Mouse (Mus musculus) stomach, postnatal 0 days (tissue): ENCODE measurements around the gene Zglp1. TPM values are rescaled to one million over a fixed set of nuclear protein-coding genes. Genes with fewer than 3 reads are reported as not detected.

Experiments
- ATAC-seq: fragments of 200-750 bp; cut with Nextera tagmentation; 2 replicates; pipeline ENCODE4 v1.8.0; 2017; ENCODE audit not compliant: low FRiP score, low TSS enrichment
- DNase-seq: peaks from one replicate; pipeline ENCODE4 v3.0.0-alpha.2; 2016; ENCODE audit warnings: low spot score
- H3K27ac ChIP-seq: fragments of 300-500 bp; sonication (generic); replicated peaks from 2 replicates; pipeline ENCODE4 v1.5.1; 2014; ENCODE audit warnings: mild to moderate bottlenecking, control low read depth
- H3K27me3 ChIP-seq: fragments of 300-500 bp; sonication (generic); 2 replicates; pipeline ENCODE4 v1.6.1; 2014; ENCODE audit warnings: low read length; ENCODE audit not compliant: control insufficient read depth, insufficient read depth
- H3K36me3 ChIP-seq: fragments of 300-500 bp; sonication (generic); 2 replicates; pipeline ENCODE4 v1.6.1; 2014; ENCODE audit warnings: low read length, mixed read lengths; ENCODE audit not compliant: control insufficient read depth, insufficient read depth
- H3K4me1 ChIP-seq: fragments of 300-500 bp; sonication (generic); replicated peaks from 2 replicates; pipeline ENCODE4 v1.6.1; 2014; ENCODE audit warnings: antibody characterized with exemption; ENCODE audit not compliant: control insufficient read depth, insufficient read depth
- H3K4me2 ChIP-seq: fragments of 300-500 bp; sonication (generic); replicated peaks from 2 replicates; pipeline ENCODE4 v1.6.1; 2014; ENCODE audit warnings: low read depth, mild to moderate bottlenecking, control low read depth, moderate library complexity
- H3K4me3 ChIP-seq: fragments of 300-500 bp; sonication (generic); 2 replicates; pipeline ENCODE4 v1.5.1; 2014; ENCODE audit warnings: low read depth, low read length, control low read depth
- H3K9ac ChIP-seq: fragments of 300-500 bp; sonication (generic); 2 replicates; pipeline ENCODE4 v1.6.1; 2014; ENCODE audit warnings: mild to moderate bottlenecking, low read length, control low read depth, mixed read lengths
- H3K9me3 ChIP-seq: fragments of 300-500 bp; sonication (generic); 2 replicates; pipeline ENCODE4 v1.6.1; 2016; ENCODE audit warnings: low read length; ENCODE audit not compliant: control insufficient read depth
- CTCF ChIP-seq: IDR thresholded peaks from 2 replicates; pipeline ENCODE4 v1.5.1; 2016; ENCODE audit warnings: antibody characterized with exemption, low read depth, mild to moderate bottlenecking, moderate library complexity
- EP300 ChIP-seq: optimal IDR thresholded peaks from 2 replicates; pipeline ENCODE3; 2016; ENCODE audit warnings: antibody characterized with exemption
- WGBS: fragments of 180-500 bp; shearing (Covaris S2); extraction: QIAGEN DNeasy Blood & Tissue Kit; methylation state at CpG from one replicate; pipeline ENCODE4 v1.1.7; 2014; 5-methylcytosine and 5-hydroxymethylcytosine counted together
- polyA plus RNA-seq: library from polyadenylated mRNA; unstranded; fragments of >200 nt; fragmentation: Nextera tagmentation; extraction: Ambion mirVana; gene quantifications from 2 replicates; pipeline ENCODE4 v1.2.1, GENCODE M21; 2015

Gene Zglp1
- polyA plus RNA-seq, 1 experiment from 2014 or later = not detected

DNA sequence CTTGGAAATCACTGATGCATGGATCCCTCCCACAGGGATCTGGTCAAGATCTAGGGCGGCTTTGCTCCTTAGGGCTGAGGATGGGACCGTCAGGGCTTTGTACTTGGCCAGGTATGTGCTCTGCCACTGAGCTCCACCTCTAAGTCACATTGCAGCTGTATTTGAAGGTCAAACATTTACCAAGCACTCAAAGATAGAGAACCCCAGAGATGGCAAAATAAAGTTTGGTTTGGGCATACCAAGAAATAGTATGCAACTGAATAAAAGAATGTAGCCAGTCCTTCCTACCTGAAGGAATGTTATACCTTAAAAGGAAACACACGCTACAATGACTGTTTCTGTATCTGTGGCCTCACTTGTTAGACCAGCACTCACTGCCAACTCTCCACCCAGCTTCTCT, 45.5 kb downstream of the Zglp1 start:
- 80% methylated on average over 3 of the region's 3 CpGs for WGBS
- ATAC-seq = no peak
- no peak overlapping the region for H3K9ac ChIP-seq

DNA sequence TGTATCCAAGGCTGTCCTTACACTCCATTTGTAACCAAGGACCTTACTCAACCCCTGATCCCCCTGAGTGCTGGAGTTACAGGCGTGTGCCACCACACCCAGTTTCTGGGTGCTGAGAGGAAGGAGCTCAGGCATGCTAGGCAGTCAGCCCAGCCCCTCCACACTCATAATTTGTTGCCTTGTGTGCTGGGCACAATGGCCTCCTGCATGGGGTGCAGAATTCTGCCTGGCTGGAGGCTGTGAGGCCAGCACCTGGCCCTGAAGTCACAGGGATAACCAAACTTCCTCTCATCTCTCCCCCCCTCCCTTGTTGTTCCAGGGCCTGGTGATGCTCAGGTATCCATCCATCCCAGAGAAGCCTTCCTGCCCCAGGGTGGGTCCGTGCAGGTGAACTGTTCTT, 48.3 kb downstream of the Zglp1 start:
- H3K9ac ChIP-seq = no peak overlapping the region
- H3K4me1 ChIP-seq = no peaks in the 10 kb centered on the region
- H3K27ac ChIP-seq = no peak overlapping the region
- WGBS = 60% methylated on average over 2 of the region's 2 CpGs
- DNase-seq (no peak), ATAC-seq (no peak)
- no peaks in the 10 kb centered on the region for H3K27me3 ChIP-seq
- no peak overlapping the region for H3K4me2 ChIP-seq
- H3K9me3 ChIP-seq = no peaks in the 10 kb centered on the region
- TF ChIP-seq CTCF (no peak), EP300 (no peak)
- H3K4me3 ChIP-seq = no peak overlapping the region
- H3K36me3 ChIP-seq = no peaks in the 10 kb centered on the region

More for the DNA sequence above, 45.5 kb downstream of the Zglp1 start:
- Histone ChIP-seq H3K36me3 (no peaks in the 10 kb centered on the region), H3K27me3 (no peaks in the 10 kb centered on the region), H3K27ac (no peak overlapping the region), H3K9me3 (no peaks in the 10 kb centered on the region), H3K4me1 (no peaks in the 10 kb centered on the region), H3K4me2 (no peak overlapping the region), H3K4me3 (no peak overlapping the region)
- DNase-seq = no peak
- TF ChIP-seq EP300 = no peak
- TF ChIP-seq CTCF = no peak

DNA sequence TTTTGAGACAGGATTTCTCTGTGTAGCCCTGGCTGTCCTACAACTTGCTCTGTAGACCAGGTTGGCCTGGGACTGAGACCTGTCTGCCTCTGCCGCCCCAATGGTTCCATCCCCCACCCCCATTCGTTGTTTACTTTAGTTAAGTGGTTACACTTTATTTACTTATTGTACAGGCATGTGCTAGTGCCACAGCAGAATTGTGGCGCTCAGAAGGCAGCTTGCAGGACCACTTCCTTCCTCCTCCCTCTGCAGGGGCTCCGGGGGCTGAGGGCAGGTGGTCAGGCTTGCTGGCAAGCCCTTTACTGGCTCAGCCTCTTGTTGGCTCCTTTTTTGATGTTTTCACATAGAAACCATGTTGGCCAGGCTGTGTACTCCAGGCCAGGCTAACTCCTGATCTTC, 49.7 kb downstream of the Zglp1 start:
- no peaks in the 10 kb centered on the region for H3K9me3 ChIP-seq
- H3K4me2 ChIP-seq = peak overlapping the region; percentile 69; the same call in 1 of the 2 replicates
- no peaks in the 10 kb centered on the region for H3K36me3 ChIP-seq
- ATAC-seq = no peak
- no peak for DNase-seq
- no peak overlapping the region for H3K27ac ChIP-seq
- no peaks in the 10 kb centered on the region for H3K27me3 ChIP-seq
- TF ChIP-seq CTCF = no peak
- no peak overlapping the region; the same call in 1 of the 2 replicates for H3K4me3 ChIP-seq
- WGBS = 38% methylated on average over 4 of the region's 4 CpGs
- H3K9ac ChIP-seq = no peak overlapping the region
- no peaks in the 10 kb centered on the region for H3K4me1 ChIP-seq

DNA sequence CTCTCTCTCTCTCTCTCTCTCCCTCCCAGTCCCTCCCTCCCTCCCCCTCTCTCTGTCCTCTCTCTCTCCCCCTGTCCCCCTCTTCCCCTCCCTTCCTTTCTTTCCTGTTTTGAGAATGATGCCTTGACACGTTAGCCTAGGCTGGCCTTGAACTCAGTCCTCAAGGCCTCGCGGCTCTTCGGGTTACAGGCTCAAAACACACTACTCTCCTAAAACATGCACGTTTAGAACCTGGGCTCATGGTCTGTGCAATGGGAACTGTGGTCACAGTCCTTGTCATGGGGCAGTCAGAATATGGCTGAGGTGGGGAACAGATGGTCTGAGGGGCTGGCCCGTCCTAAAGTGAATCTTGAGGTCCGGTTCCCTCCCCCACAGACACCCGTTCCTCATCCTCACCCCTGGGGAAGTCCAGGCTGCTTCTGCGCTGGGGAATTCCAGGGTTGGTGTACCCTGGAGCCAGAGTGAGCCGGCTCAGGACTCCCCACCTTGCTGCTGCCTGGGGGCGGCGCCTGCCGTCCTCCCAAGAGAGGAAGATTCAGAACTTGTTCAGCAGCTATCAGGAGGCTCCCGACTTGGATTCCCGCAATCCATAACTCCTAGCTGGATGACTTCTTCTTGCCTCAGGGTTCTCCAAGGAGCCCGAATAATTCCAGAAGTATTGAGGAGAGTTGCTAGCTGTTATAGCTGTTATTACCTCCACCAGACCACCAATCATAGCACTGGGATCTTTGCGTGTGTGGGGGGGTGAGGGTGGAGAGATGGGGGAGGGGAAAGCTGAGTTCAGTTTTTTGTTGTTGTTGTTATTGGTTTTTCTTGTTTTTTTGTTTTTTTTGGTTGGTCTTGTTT, 50.3 kb downstream of the Zglp1 start:
- Histone ChIP-seq H3K27me3 (no peaks in the 10 kb centered on the region), H3K9me3 (no peaks in the 10 kb centered on the region), H3K9ac (peak overlapping the region; percentile 35; the same call in 1 of the 2 replicates), H3K4me1 (no peaks in the 10 kb centered on the region), H3K36me3 (no peaks in the 10 kb centered on the region), H3K4me2 (peak overlapping the region; percentile 69), H3K27ac (no peak overlapping the region; the same call in 1 of the 2 replicates), H3K4me3 (peak overlapping the region; percentile 41)
- no peak for DNase-seq
- 7% methylated on average over 17 of the region's 17 CpGs for WGBS
- TF ChIP-seq CTCF (no peak), EP300 (no peak)
- ATAC-seq = no peak

DNA sequence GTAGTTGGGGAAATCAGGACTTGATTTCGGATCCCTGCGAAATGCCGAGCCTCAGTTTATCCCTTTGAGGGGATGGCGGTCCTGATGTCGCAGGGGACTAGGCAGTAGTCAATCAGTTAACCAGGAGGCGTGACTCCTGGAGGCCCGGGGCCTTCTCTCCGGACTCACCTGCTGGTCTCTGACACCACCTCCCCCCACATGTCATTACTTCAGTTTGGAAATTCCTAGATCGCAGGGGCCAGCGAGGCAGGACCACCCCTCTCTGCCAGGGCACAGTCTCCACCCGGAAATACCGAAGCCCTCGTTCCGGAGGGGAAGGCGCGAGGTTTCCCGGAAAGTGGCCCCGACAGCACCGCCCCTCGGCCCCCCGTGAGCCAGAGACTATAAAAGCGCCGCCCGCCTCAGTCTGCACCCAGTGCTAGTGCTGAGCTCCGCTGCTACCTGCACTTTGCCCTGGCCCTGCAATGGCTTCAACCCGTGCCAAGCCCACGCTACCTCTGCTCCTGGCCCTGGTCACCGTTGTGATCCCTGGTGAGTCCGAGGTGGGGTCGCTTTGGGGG, 51.2 kb downstream of the Zglp1 start, which contains the start of gene Icam1:
Gene Icam1 (plus strand): TSS at position 415 of the 560 bp plus-strand sequence.
- WGBS = 2% methylated on average over 29 of the region's 30 CpGs
- Histone ChIP-seq H3K9ac (peak within 1 kb of the TSS; percentile 50), H3K4me1 (no peaks in the 10 kb centered on the region), H3K9me3 (no peaks in the 10 kb centered on the region), H3K36me3 (no peaks in the 10 kb centered on the region), H3K4me2 (peak within 1 kb of the TSS; percentile 69), H3K4me3 (peak within 1 kb of the TSS; percentile 41), H3K27ac (peak within 1 kb of the TSS; percentile 45), H3K27me3 (no peaks in the 10 kb centered on the region)
- ATAC-seq = peak; percentile 62
- TF ChIP-seq EP300 = no peak
- no peak for TF ChIP-seq CTCF
- peak; percentile 68 for DNase-seq
